ENCODE assay signal across 8 mouse cellular contexts in the genomic region with DNA sequence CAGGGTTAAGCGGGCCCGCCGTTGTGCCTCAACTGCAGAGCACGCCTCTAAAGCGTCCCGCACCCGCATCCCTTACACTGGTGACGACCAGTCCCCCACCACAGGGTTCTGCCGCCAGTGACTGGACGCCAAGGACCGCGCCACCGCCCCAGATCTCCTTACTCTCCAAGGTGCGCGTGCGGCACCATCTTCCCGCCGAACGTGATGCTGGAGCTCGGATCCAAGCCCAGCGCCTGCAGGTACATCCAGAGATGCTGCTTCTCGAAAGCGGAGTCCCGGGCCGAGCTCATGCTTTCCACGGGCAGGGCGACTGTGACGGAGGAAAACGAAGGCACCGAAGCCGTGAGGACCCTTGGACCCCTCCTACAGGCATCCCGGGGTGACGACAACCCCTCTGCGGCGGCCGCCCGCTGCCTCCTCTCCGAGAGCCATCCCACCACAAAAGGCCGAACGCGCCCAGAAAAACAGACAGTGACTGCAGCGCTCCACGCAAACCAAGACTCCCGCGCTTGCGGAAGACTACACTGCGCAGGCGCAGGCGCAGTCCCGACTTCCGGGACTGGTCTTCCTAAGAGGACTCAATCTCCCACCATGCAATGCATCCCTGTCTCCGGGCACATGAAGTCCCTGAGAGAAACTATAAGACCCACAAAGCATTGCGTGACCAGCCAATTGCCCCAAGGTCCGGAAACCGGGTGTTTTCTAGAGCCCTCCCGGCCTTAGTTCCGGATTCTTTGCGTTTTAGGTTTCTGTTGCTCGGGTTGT. TPM values are rescaled to one million over a fixed set of nuclear protein-coding genes. Genes with fewer than 3 reads are reported as not detected.
DNase-seq lines count a peak whose midpoint lies in the region; ATAC-seq and TF ChIP-seq lines count a peak whose summit lies in the region.

A gene (minus strand): TSS at position 532 of the 765 bp plus-strand sequence.

- H3K4me2 ChIP-seq in heart, embryonic 11.5 days = peak within 1 kb of the TSS; percentile 75
- H3K4me2 ChIP-seq in kidney, embryonic 16.5 days (replicated peaks; ENCODE audit: low read depth, low read length) = peak within 1 kb of the TSS; percentile 59
- H3K4me2 ChIP-seq in myocyte (ENCODE audit: low read depth) = peak within 1 kb of the TSS; percentile 70

- 0 out of 2 replicates have a peak, but pooled peaks have one; percentile 18 for TF ChIP-seq POLR2A in brain, embryonic 14.5 days (IDR thresholded peaks at IDR 0.05; ENCODE audit: borderline replicate concordance, extremely low read depth, insufficient read depth, insufficient read length, poor library complexity, severe bottlenecking)
- TF ChIP-seq POLR2A in liver, adult 2 months (IDR thresholded peaks at IDR 0.05; ENCODE audit: extremely low read depth, insufficient read depth, low read length) = no peak
- TF ChIP-seq POLR2A in myocyte (IDR thresholded peaks at IDR 0.05; ENCODE audit: insufficient read length, low read depth) = peak; percentile 42

- H3K79me2 ChIP-seq in C2C12 (ENCODE audit: control insufficient read depth, insufficient read depth) (peaks cover 53% of the 10 kb centered on the region), myocyte (ENCODE audit: control insufficient read depth, insufficient read depth) (peaks cover 41% of the 10 kb centered on the region)
- peaks cover 4% of the 10 kb centered on the region for H3K79me2 ChIP-seq in liver, adult 2 months (ENCODE audit: control insufficient read depth, insufficient read depth, low read length)

- H3K36me3 ChIP-seq in C2C12 (ENCODE audit: control insufficient read depth, insufficient read depth) = peaks cover 16% of the 10 kb centered on the region
- peaks cover 29% of the 10 kb centered on the region for H3K36me3 ChIP-seq in erythroblast, embryonic 14.5 days (ENCODE audit: control insufficient read depth)
- H3K36me3 ChIP-seq in heart, embryonic 11.5 days (ENCODE audit: control insufficient read depth, insufficient read depth, low read length) = no peaks in the 10 kb centered on the region
- no peaks in the 10 kb centered on the region for H3K36me3 ChIP-seq in kidney, embryonic 16.5 days (ENCODE audit: insufficient read depth, low read length)
- no peaks in the 10 kb centered on the region for H3K36me3 ChIP-seq in liver, adult 2 months (ENCODE audit: control insufficient read depth, insufficient read depth, low read length)
- peaks cover 6% of the 10 kb centered on the region for H3K36me3 ChIP-seq in myocyte (ENCODE audit: control insufficient read depth, insufficient read depth)
- H3K36me3 ChIP-seq in splenic B cell, adult 2 months (ENCODE audit: control insufficient read depth, insufficient read depth, low read length, poor library complexity, severe bottlenecking) = no peaks in the 10 kb centered on the region

- peak within 1 kb of the TSS; percentile 98 for H3K4me3 ChIP-seq in C2C12 (ENCODE audit: insufficient read depth, poor library complexity, severe bottlenecking)
- H3K4me3 ChIP-seq in erythroblast, embryonic 14.5 days (replicated peaks) = peak within 1 kb of the TSS; percentile 90
- peak within 1 kb of the TSS; percentile 86 for H3K4me3 ChIP-seq in heart, embryonic 11.5 days (ENCODE audit: low read depth, low read length)
- peak within 1 kb of the TSS; percentile 71 for H3K4me3 ChIP-seq in kidney, embryonic 16.5 days (ENCODE audit: low read length)
- peak within 1 kb of the TSS; percentile 92 for H3K4me3 ChIP-seq in liver, adult 2 months (ENCODE audit: insufficient read depth, low read depth, low read length)
- H3K4me3 ChIP-seq in myocyte = peak within 1 kb of the TSS; percentile 80

- peak within 1 kb of the TSS; percentile 74 for H3K27ac ChIP-seq in heart, embryonic 11.5 days (ENCODE audit: low read depth, low read length)
- peak within 1 kb of the TSS; percentile 78 for H3K27ac ChIP-seq in kidney, embryonic 16.5 days (ENCODE audit: low read length)
- peak within 1 kb of the TSS; percentile 22; the same call in 1 of the 2 replicates for H3K27ac ChIP-seq in liver, adult 2 months (replicated peaks; ENCODE audit: insufficient read depth, low read depth, low read length)

- under 1% methylated on average over 59 of the region's 59 CpGs for WGBS in heart, embryonic 11.5 days (ENCODE audit: insufficient replicate concordance)
- under 1% methylated on average over 59 of the region's 59 CpGs for WGBS in kidney, embryonic 16.5 days
- WGBS in liver, adult 2 months = 0% methylated on average over 59 of the region's 59 CpGs

- ATAC-seq in heart, embryonic 11.5 days (replicated peaks; ENCODE audit: insufficient number of reproducible peaks, low FRiP score, low TSS enrichment) = peak; percentile 100
- ATAC-seq in kidney, embryonic 16.5 days (ENCODE audit: low FRiP score, low TSS enrichment) = peak; percentile 100

- peak within 1 kb of the TSS; percentile 84 for H3K9ac ChIP-seq in heart, embryonic 11.5 days (ENCODE audit: low read depth, low read length)
- peak within 1 kb of the TSS; percentile 88 for H3K9ac ChIP-seq in kidney, embryonic 16.5 days (replicated peaks; ENCODE audit: low read length)
- peak within 1 kb of the TSS; percentile 82 for H3K9ac ChIP-seq in liver, adult 2 months (ENCODE audit: low read depth, low read length)

- H3K79me3 ChIP-seq in C2C12 (ENCODE audit: low read depth) = peaks cover 52% of the 10 kb centered on the region

- H3K4me1 ChIP-seq in erythroblast, embryonic 14.5 days (ENCODE audit: control insufficient read depth) = peaks cover 34% of the 10 kb centered on the region
- H3K4me1 ChIP-seq in heart, embryonic 11.5 days (ENCODE audit: control insufficient read depth, insufficient read depth, low read length) = 0 out of 2 replicates have a peak, but pooled peaks cover 3% of the 10 kb centered on the region
- peaks cover 7% of the 10 kb centered on the region for H3K4me1 ChIP-seq in kidney, embryonic 16.5 days (ENCODE audit: insufficient read depth, low read length)
- H3K4me1 ChIP-seq in liver, adult 2 months (ENCODE audit: control insufficient read depth, insufficient read depth, low read length) = no peaks in the 10 kb centered on the region; the same call in 1 of the 2 replicates

- no peaks in the 10 kb centered on the region for H3K9me3 ChIP-seq in erythroblast, embryonic 14.5 days (ENCODE audit: control insufficient read depth, low read length)
- H3K9me3 ChIP-seq in heart, embryonic 11.5 days (replicated peaks; ENCODE audit: control insufficient read depth, low read length) = no peaks in the 10 kb centered on the region
- no peaks in the 10 kb centered on the region for H3K9me3 ChIP-seq in kidney, embryonic 16.5 days (ENCODE audit: low read length)

- H3K27me3 ChIP-seq in C2C12 (ENCODE audit: control insufficient read depth, insufficient read depth, insufficient read length) (no peaks in the 10 kb centered on the region), myocyte (ENCODE audit: control insufficient read depth, insufficient read depth, insufficient read length) (no peaks in the 10 kb centered on the region)
- H3K27me3 ChIP-seq in erythroblast, embryonic 14.5 days (ENCODE audit: control insufficient read depth) = peaks cover 5% of the 10 kb centered on the region; the same call in 1 of the 2 replicates
- H3K27me3 ChIP-seq in heart, embryonic 11.5 days (ENCODE audit: control insufficient read depth, insufficient read depth, low read length) = no peaks in the 10 kb centered on the region
- no peaks in the 10 kb centered on the region for H3K27me3 ChIP-seq in kidney, embryonic 16.5 days (ENCODE audit: insufficient read depth, low read length)
- H3K27me3 ChIP-seq in liver, adult 2 months (ENCODE audit: control insufficient read depth, insufficient read depth, low read length) = no peaks in the 10 kb centered on the region
- H3K27me3 ChIP-seq in splenic B cell, adult 2 months (ENCODE audit: control insufficient read depth, insufficient read depth, low read length, poor library complexity, severe bottlenecking) = no peaks in the 10 kb centered on the region

- no peak for TF ChIP-seq CTCF in C2C12 (IDR thresholded peaks at IDR 0.05; ENCODE audit: control insufficient read depth, insufficient read depth, insufficient read length)
- TF ChIP-seq CTCF in brain, embryonic 14.5 days (IDR thresholded peaks at IDR 0.05; ENCODE audit: borderline replicate concordance, extremely low read depth, insufficient read depth, insufficient read length) = no peak
- TF ChIP-seq CTCF in liver, adult 2 months (IDR thresholded peaks at IDR 0.05; ENCODE audit: low read depth, low read length) = no peak

- peak within 1 kb of the TSS; percentile 89 for H3ac ChIP-seq in C2C12 (ENCODE audit: control insufficient read depth, insufficient read length, low read depth)
- H3ac ChIP-seq in myocyte (ENCODE audit: control insufficient read depth, insufficient read length) = peak within 1 kb of the TSS; percentile 7

- DNase-seq in brain, embryonic 14.5 days (ENCODE audit: low read depth) = peak; percentile 100
- DNase-seq in liver, adult 2 months (ENCODE audit: extremely low read depth, low read depth, low spot score) = peak; percentile 99
- DNase-seq in splenic B cell, adult 2 months (ENCODE audit: low read depth, low spot score) = peak; percentile 98

TF ChIP-seq in C2C12, 6 proteins besides CTCF, POLR2A, EP300 and RAD21:
- no peak for TF ChIP-seq MYOD1 (IDR thresholded peaks at IDR 0.05; ENCODE audit: control insufficient read depth, insufficient read length, low read depth)
- TF ChIP-seq USF1 (IDR thresholded peaks at IDR 0.05; ENCODE audit: low read depth) = peak; percentile 51

TF ChIP-seq in myocyte, 11 proteins besides CTCF, POLR2A, EP300 and RAD21:
- TF ChIP-seq TCF12 (IDR thresholded peaks at IDR 0.05; ENCODE audit: insufficient read depth, poor library complexity, severe bottlenecking) (no peak), USF1 (IDR thresholded peaks at IDR 0.05; ENCODE audit: low read depth) (peak; percentile 55), POLR2AphosphoS2 (IDR thresholded peaks at IDR 0.05; ENCODE audit: insufficient read length, low read depth) (peak; percentile 66), E2F4 (IDR thresholded peaks at IDR 0.05; ENCODE audit: insufficient read depth) (peak; percentile 95)

RNA-seq across cellular contexts. Expression of the gene that starts here (rescaled TPM):
- polyA plus RNA-seq in C2C12 (2012; fragmentation: generic; extraction: Trizol) (7.6 TPM), myocyte (2012; fragmentation: generic; extraction: Trizol) (3.3 TPM)
- 6.4 and 6.5 TPM in 2 replicates for polyA plus RNA-seq in brain, embryonic 14.5 days (2012; rRNA removed)
- 1.2 and 1.5 TPM in 2 replicates for polyA plus RNA-seq in erythroblast, embryonic 14.5 days (2012)
- 15.5 and 16.2 TPM in 2 replicates for polyA plus RNA-seq in heart, embryonic 11.5 days (2014; fragmentation: Nextera tagmentation; extraction: Ambion mirVana)
- polyA plus RNA-seq in kidney, embryonic 16.5 days (2015; fragmentation: Nextera tagmentation; extraction: Ambion mirVana) = 16.0 and 19.1 TPM in 2 replicates
- 2.3 and 2.7 TPM in 2 replicates for total RNA-seq in liver, adult 2 months (2014; rRNA removed)
- 1.1 and 2.1 TPM in 2 replicates for polyA plus RNA-seq in liver, adult 2 months (2012; rRNA removed)

Comparison
In these comparisons a context has a peak if more than half of its experiments do, and no peak if none do; other contexts are left out.
1. Peak in every context shown above with its lines: DNase-seq, ATAC-seq, H3K4me3 ChIP-seq and H3K27ac ChIP-seq.
2. H3K27ac ChIP-seq: peak in every context shown above with its lines; median percentile 78 in kidney, embryonic 16.5 days; 74 in heart, embryonic 11.5 days; 22 in liver, adult 2 months.